Mouse (Mus musculus) bone marrow, adult 2 months (tissue): ENCODE results near the gene Mtfr1l. TPM values are rescaled to one million over a fixed set of nuclear protein-coding genes. Genes with fewer than 3 reads are reported as not detected.

ENCODE experiments used
- H3K27ac ChIP-seq: fragments of 200-500 bp; 2 replicates; pipeline ENCODE4 v1.5.1; 2012; ENCODE audit warnings: low read depth, mild to moderate bottlenecking, control low read depth, inconsistent platforms, low read length; ENCODE audit not compliant: control insufficient read depth, poor library complexity, insufficient read depth
- H3K4me1 ChIP-seq: fragments of 200-500 bp; 2 replicates; pipeline ENCODE4 v1.6.1; 2011; ENCODE audit warnings: low read length; ENCODE audit not compliant: control insufficient read depth, insufficient read depth
- H3K4me3 ChIP-seq: fragments of 200-500 bp; replicated peaks from 2 replicates; pipeline ENCODE3; 2011; ENCODE audit warnings: mild to moderate bottlenecking, low read depth, low read length, control low read depth; ENCODE audit not compliant: control insufficient read depth
- CTCF ChIP-seq: fragments of 200-500 bp; IDR thresholded peaks from 2 replicates; pipeline ENCODE4 v1.5.1; 2011; ENCODE audit warnings: low read length, control low read depth; ENCODE audit not compliant: control insufficient read depth, insufficient read depth
- POLR2A ChIP-seq: fragments of 200-500 bp; IDR thresholded peaks from 2 replicates; pipeline ENCODE4 v1.6.1; 2011; ENCODE audit warnings: low read depth, mild to moderate bottlenecking, control low read depth, low read length, borderline replicate concordance; ENCODE audit not compliant: control insufficient read depth
- WGBS: fragments of 180-500 bp; shearing (Covaris S2); methylation state at CpG from one replicate; pipeline ENCODE4 v1.1.7; 2018; 5-methylcytosine and 5-hydroxymethylcytosine counted together
- polyA plus RNA-seq: library from polyadenylated mRNA; stranded (reverse); fragments of >200 nt; gene quantifications from 2 replicates; pipeline ENCODE4 v1.2.4, GENCODE M21; 2011; ENCODE audit warnings: low replicate concordance; ENCODE audit not compliant: missing spikeins, insufficient read depth, insufficient read length

Mtfr1l gene
- polyA plus RNA-seq, 1 experiment = 57.2 TPM

DNA sequence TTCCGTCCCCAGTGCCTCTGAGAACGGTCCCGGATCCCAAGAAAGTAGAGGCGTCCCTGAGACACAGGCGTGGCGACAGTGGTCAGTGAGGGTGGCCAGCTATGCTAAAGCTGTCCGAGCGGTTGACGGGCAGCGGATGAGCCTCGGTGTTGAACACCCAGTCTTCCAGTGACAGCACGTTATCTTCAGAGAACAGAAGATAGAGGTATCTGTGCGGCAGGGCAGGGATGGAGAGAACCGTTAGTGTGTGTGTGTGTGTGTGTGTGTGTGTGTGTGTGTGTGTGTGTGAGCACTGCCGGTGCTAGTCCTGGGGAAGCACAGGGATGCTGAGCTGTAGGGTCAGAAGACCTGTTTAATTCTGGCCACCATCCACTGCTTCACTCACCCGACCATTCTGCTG is 28.4 kb upstream of the Mtfr1l start:
- 76% methylated on average over 16 of the region's 16 CpGs for WGBS
- Histone ChIP-seq H3K27ac (no peak overlapping the region), H3K4me3 (no peak overlapping the region), H3K4me1 (no peaks in the 10 kb centered on the region)
- TF ChIP-seq CTCF (no peak), POLR2A (no peak)

DNA sequence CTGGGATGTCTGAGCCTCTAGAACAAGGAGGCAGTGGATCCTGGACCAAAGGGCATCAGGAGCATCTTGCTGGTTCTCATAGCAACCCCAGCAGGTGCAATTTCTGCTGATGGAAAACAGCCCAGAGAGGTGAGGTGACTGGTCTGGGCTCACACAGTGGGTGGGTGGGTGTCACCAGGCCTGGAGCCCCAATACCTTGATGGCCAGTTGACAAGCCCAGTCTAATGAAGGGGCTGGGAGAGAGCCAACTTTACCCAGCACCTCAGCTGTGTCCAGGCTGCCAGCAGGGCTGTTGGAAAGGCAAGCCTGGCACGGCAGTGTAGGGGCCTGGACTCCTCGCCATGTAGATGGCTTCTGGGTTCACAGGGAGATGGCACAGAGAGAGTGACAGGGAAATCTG is 26.8 kb upstream of the Mtfr1l start:
- Histone ChIP-seq H3K4me3 (no peak overlapping the region), H3K27ac (no peak overlapping the region), H3K4me1 (peaks cover 2% of the 10 kb centered on the region; the same call in 1 of the 2 replicates)
- TF ChIP-seq CTCF = no peak
- no peak for TF ChIP-seq POLR2A
- 84% methylated on average over 2 of the region's 2 CpGs for WGBS

DNA sequence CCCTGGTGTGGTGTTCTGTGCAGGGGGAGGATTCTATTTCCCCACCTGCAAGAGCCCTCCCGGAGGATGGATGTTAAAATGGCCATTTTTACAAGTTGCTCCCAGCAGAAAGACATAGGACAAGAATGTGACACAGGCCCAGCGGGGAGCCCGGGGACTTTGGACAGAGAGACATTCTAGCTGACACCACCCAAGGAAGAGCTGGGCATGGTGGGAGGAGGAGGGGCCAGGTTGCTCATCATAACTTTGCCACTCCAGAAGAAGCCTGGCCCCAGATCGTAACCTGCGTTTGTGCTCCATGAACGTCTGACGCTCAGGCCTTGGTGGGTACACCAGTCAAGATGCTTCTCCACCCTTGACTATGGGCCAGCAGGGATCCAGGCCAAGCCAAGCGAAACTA is 25.5 kb upstream of the Mtfr1l start:
- TF ChIP-seq CTCF = no peak
- no peak overlapping the region for H3K27ac ChIP-seq
- H3K4me3 ChIP-seq = no peak overlapping the region
- WGBS = 88% methylated on average over 8 of the region's 8 CpGs
- H3K4me1 ChIP-seq = peaks cover 2% of the 10 kb centered on the region; the same call in 1 of the 2 replicates

DNA sequence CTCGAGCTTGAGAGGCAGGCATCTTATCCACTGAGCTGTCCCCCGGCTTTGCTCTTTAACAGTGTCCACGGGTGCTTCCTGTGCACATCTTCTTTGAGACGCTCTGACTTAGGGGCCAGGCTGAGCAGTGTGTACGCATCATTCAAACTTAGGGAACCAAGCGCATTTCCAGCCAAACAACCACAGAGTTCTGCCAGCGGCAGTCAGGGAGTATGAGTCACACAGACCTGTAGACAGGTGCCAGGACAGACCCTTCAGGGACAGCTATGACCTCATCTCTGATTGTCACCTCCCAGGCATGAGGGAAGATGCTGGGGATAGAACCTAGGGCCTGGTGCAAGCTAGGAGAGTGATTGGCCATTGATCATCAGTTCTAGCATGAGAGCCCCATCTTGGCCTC is 24.0 kb upstream of the Mtfr1l start:
- H3K4me1 ChIP-seq = peaks cover 2% of the 10 kb centered on the region; the same call in 1 of the 2 replicates
- peak overlapping the region; percentile 60 for H3K27ac ChIP-seq
- TF ChIP-seq POLR2A (no peak), CTCF (no peak)
- whole genome bisulfite sequencing = 24% methylated on average over 7 of the region's 7 CpGs
- H3K4me3 ChIP-seq = no peak overlapping the region

DNA sequence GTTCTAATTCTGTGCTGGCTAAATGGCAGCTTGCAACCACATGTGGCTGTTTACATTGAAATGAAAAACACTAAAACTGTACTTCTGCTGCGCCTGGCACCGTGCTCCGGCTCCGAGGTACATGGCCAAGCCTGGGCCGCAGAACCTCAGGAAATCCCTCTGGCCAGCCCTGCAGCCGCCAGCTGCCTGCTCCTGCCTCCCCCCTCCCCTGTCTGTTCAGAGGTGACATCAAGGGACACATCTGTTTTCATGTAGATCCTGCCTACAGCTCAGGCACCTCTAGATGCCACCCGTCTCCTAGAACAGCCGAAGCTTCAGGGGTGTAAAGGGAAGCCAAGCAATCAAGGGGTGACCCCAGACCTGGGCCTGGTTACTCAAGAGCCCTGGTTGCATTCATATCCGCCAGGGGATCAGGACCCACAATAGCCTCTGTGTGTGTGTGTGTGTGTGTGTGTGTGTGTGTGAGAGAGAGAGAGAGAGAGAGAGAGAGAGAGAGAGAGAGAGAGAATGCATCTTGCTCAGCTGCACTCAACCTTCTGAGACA is 23.5 kb upstream of the Mtfr1l start:
- peak overlapping the region; percentile 60 for H3K27ac ChIP-seq
- H3K4me1 ChIP-seq = peaks cover 2% of the 10 kb centered on the region; the same call in 1 of the 2 replicates
- WGBS = 12% methylated on average over 9 of the region's 9 CpGs
- no peak for TF ChIP-seq CTCF
- TF ChIP-seq POLR2A = no peak
- H3K4me3 ChIP-seq = no peak overlapping the region

DNA sequence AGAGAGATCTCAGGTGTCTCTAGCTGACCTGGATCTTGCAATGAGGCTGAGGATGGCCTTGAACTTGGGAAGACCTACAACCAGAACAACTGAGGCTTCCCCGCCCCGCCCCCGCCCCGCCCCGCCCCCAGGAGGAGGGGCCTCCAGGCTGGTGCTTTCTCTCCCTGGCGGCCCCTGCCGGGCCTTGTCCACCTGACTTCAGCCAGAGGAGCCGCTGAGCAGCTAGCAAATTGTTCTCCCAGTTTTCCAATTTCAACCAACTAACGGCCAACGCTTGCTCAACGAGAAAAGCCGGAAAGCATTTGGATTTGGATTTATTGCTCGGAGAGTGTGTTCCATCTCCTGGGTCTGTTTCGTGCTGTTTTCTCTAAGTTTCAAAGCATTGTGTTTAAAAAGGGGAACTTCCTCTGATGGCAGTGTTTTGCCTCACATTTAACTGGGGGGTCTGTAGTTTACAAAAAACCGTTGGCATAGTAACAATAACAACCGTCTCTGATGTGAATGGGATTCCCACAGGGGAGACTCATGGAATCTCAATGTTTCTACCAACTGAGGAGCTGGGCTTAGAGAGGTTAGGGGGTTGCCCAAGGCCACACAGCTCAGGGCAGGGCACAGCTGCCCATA is 22.6 kb upstream of the Mtfr1l start:
- Histone ChIP-seq H3K27ac (peak overlapping the region; percentile 67), H3K4me3 (no peak overlapping the region), H3K4me1 (peaks cover 2% of the 10 kb centered on the region; the same call in 1 of the 2 replicates)
- WGBS = 4% methylated on average over 15 of the region's 16 CpGs
- TF ChIP-seq POLR2A (peak; percentile 9; the same call in 1 of the 2 replicates), CTCF (no peak)

DNA sequence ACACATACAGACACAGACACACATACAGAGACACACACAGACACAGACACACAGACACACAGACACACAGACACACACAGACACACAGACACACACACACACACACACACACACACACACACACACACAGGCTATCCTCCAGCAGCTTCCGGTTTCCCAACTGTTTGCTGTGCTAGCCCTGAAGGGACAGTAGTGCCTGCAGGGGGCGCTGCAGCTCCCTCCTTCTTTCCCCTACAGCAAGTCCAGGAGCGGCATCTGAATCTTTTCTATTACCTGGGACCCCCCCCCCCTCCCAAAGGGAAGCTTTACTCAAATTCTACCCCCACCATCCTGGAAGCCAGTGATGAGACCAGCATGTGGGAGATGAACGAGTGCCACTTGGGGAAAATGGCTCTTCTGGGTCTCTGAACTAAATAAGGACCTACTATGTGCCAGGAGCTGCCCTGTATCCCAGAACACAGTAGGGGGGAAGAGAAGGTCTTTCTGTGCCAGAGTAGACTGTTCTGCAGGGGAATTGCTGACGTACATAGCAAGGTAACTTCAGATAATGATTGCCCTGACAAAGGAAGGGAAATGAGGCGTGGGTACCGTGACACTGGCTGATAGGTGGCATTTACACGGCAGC is 20.9 kb upstream of the Mtfr1l start:
- 51% methylated on average over 8 of the region's 8 CpGs for WGBS

DNA sequence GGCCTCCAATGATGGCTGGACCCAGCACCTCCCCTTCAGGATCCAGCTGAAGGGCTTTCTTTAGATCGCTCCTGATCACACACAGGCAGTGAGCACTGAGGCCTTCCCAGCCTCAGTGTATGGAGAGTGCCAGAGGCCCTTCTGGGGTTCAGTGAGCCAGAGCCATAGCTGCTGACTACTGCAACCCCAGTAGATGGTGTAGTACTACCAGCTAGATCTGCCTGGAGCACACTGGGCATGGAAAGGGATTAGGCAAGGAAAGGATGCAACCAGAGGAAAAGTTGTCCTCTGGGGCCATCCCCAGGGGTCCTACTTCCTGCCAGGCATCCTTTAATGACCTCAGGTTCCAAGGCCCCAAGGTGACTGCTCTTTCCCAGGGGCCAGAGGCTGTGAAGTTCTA is 18.4 kb upstream of the Mtfr1l start:
- TF ChIP-seq POLR2A = no peak
- no peak for TF ChIP-seq CTCF
- WGBS = 88% methylated on average over 1 of the region's 1 CpGs

More for the DNA sequence above, 20.9 kb upstream of the Mtfr1l start:
- no peak for TF ChIP-seq POLR2A
- TF ChIP-seq CTCF = peak; percentile 44
- peaks cover 4% of the 10 kb centered on the region; the same call in 1 of the 2 replicates for H3K4me1 ChIP-seq
- H3K27ac ChIP-seq = no peak overlapping the region
- H3K4me3 ChIP-seq = no peak overlapping the region

More for the DNA sequence above, 18.4 kb upstream of the Mtfr1l start:
- no peak overlapping the region for H3K4me3 ChIP-seq
- no peak overlapping the region for H3K27ac ChIP-seq
- peaks cover 4% of the 10 kb centered on the region; the same call in 1 of the 2 replicates for H3K4me1 ChIP-seq
